Mouse (Mus musculus) lung, postnatal 0 days (tissue): ENCODE data around the gene Dhh.

Experiments used
- CTCF ChIP-seq: IDR thresholded peaks from 2 replicates; pipeline ENCODE4 v1.5.1; 2016; ENCODE audit warnings: antibody characterized with exemption, mild to moderate bottlenecking
- EP300 ChIP-seq: IDR thresholded peaks from 2 replicates; pipeline ENCODE4 v1.6.1; 2016; ENCODE audit warnings: antibody characterized with exemption, mild to moderate bottlenecking, control low read depth

DNA sequence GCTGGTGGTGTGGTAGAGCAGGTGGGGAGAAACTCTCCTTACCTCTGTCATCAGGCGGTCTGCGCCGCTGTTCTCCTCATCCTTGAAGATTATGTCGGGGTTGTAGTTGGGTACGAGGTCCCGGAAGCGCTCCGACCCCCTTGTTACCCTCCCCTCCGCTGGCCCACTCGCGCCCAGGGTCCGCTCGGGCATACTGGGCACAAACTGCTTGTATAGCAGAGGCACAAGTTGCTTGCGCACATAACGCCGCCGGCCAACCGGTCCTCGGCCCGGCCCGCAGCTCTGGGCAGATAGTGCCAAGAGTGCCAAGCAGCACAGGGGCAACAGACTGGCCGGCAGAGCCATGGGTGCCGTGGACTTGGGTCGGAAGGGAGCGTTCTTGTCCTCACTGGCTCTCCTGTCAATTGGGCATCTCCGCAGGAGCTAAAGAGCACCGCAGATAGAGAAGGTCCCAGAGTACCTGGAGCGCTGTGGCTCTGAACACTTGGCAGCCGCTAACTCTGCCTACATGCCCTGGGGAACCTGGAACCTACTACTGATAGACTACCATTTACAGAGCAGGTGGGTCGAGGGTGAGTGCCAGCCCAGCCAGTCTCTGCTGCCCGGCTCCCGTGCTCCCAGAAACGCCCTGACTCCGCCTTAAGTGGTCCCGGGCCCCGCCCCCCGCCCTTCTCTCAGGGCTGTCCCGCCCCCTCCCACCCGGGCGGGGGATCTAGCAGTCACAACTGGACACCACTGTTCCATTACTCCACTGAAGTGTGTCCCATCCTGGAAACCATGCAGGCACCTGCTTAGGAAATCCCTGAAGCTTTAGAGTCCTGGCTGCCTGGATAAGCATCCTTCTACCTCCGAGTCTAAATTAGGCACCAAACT, at the start of gene Dhh:
- TF ChIP-seq CTCF, result no peak
- TF ChIP-seq EP300, result no peak
